Mouse (Mus musculus) midbrain, embryonic 16.5 days (tissue): ENCODE data around the gene Unk. TPM values are rescaled to one million over a fixed set of nuclear protein-coding genes. Genes with fewer than 3 reads are reported as not detected.
"Not testable (repeated sequence)": the region's sequence is repeated elsewhere in the genome, so short reads cannot be mapped to it uniquely, and the experiment has no call there.

Experiments
- ATAC-seq: fragments of 200-750 bp; cut with Nextera tagmentation; 2 replicates; pipeline ENCODE4 v1.8.0; 2017; ENCODE audit warnings: moderate TSS enrichment
- H3K27ac ChIP-seq: fragments of 300-500 bp; sonication (generic); 2 replicates; pipeline ENCODE4 v1.5.1; 2014; ENCODE audit warnings: mild to moderate bottlenecking, low read length, mixed read lengths
- H3K27me3 ChIP-seq: fragments of 300-500 bp; sonication (generic); 2 replicates; pipeline ENCODE4 v1.6.1; 2014; ENCODE audit warnings: low read depth, low read length, mixed read lengths; ENCODE audit not compliant: control insufficient read depth, insufficient read depth
- H3K36me3 ChIP-seq: fragments of 300-500 bp; sonication (generic); 2 replicates; pipeline ENCODE4 v1.6.1; 2014; ENCODE audit warnings: mild to moderate bottlenecking, low read length, moderate library complexity, mixed read lengths; ENCODE audit not compliant: control insufficient read depth, insufficient read depth
- H3K4me1 ChIP-seq: fragments of 300-500 bp; sonication (generic); 2 replicates; pipeline ENCODE4 v1.6.1; 2014; ENCODE audit warnings: mild to moderate bottlenecking, low read length, mixed read lengths; ENCODE audit not compliant: control insufficient read depth, insufficient read depth
- H3K4me2 ChIP-seq: fragments of 300-500 bp; sonication (generic); 2 replicates; pipeline ENCODE4 v1.6.1; 2014; ENCODE audit warnings: mild to moderate bottlenecking, low read length, mixed read lengths
- H3K4me3 ChIP-seq: fragments of 300-500 bp; sonication (generic); 2 replicates; pipeline ENCODE4 v1.5.1; 2014; ENCODE audit warnings: low read depth, mild to moderate bottlenecking, low read length, moderate library complexity, mixed read lengths
- H3K9ac ChIP-seq: fragments of 300-500 bp; sonication (generic); 2 replicates; pipeline ENCODE4 v1.6.1; 2014; ENCODE audit warnings: low read depth, low read length, mixed read lengths
- H3K9me3 ChIP-seq: fragments of 300-500 bp; sonication (generic); replicated peaks from 2 replicates; pipeline ENCODE4 v1.6.1; 2014; ENCODE audit warnings: mild to moderate bottlenecking, low read length, mixed read lengths; ENCODE audit not compliant: control insufficient read depth, poor library complexity, severe bottlenecking
- WGBS: fragments of 180-500 bp; shearing (Covaris S2); extraction: QIAGEN DNeasy Blood & Tissue Kit; methylation state at CpG from one replicate; pipeline ENCODE4 v1.1.7; 2014; 5-methylcytosine and 5-hydroxymethylcytosine counted together
- polyA plus RNA-seq: library from polyadenylated mRNA; unstranded; fragments of >200 nt; fragmentation: Nextera tagmentation; extraction: Ambion mirVana; gene quantifications from 2 replicates; pipeline ENCODE4 v1.2.1, GENCODE M21; 2015

The Unk gene
- polyA plus RNA-seq, 1 experiment from 2014 or later = 36.6 TPM

- H3K9ac ChIP-seq, H3K27me3 ChIP-seq, H3K36me3 ChIP-seq, H3K9me3 ChIP-seq, H3K4me2 ChIP-seq, ATAC-seq, H3K4me3 ChIP-seq, H3K27ac ChIP-seq: not testable (repeated sequence)
- 90% methylated on average over 4 of the region's 4 CpGs for WGBS
- peaks cover 17% of the 10 kb centered on the region for H3K4me1 ChIP-seq
Measured at GRCm38 (mm10) chr11:116018867-116019266, 11.3 kb upstream of the Unk start.

GRCm38 (mm10) chr11:116019360-116019791 lies 10.7 kb upstream of the Unk start:
- H3K36me3 ChIP-seq = peaks cover 6% of the 10 kb centered on the region; the same call in 1 of the 2 replicates
- H3K27me3 ChIP-seq = no peaks in the 10 kb centered on the region
- H3K9me3 ChIP-seq = no peaks in the 10 kb centered on the region
- H3K4me3 ChIP-seq = no peak overlapping the region
- WGBS = 58% methylated on average over 1 of the region's 1 CpGs
- H3K4me2 ChIP-seq = no peak overlapping the region
- no peak overlapping the region for H3K9ac ChIP-seq
- H3K27ac ChIP-seq = no peak overlapping the region
- peaks cover 17% of the 10 kb centered on the region for H3K4me1 ChIP-seq
- ATAC-seq = no peak

GRCm38 (mm10) chr11:116019976-116020411 lies 10.1 kb upstream of the Unk start:
- 78% methylated on average over 2 of the region's 2 CpGs for WGBS
- no peak overlapping the region for H3K27ac ChIP-seq

DNA sequence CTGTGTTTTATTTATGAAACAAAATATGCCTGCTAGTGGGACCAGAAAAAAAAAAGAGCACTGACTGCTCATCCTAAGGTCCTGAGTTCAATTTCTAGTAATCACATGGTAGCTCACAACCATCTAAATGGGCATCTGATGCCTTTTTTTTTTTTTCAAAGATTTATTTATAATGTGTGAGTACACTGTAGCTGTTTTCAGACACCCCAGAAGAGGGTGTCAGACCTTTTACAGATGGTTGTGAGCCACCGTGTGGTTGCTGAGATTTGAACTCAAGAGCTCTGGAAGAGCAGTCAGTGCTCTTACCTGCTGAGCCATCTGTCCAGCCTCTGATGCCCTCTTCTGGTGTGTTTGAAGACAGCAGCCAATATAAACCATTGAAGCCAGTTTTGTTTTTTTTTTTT lies 9.6 kb upstream of the Unk start:
- Histone ChIP-seq H3K36me3 (peaks cover 6% of the 10 kb centered on the region; the same call in 1 of the 2 replicates), H3K9me3 (no peaks in the 10 kb centered on the region), H3K4me2 (no peak overlapping the region), H3K27ac (no peak overlapping the region), H3K4me3 (no peak overlapping the region), H3K4me1 (peaks cover 17% of the 10 kb centered on the region), H3K9ac (no peak overlapping the region), H3K27me3 (no peaks in the 10 kb centered on the region)
- 69% methylated on average over 1 of the region's 1 CpGs for WGBS
- ATAC-seq = no peak

More at GRCm38 (mm10) chr11:116019976-116020411, 10.1 kb upstream of the Unk start:
- no peak for ATAC-seq
- H3K4me3 ChIP-seq = no peak overlapping the region
- H3K9ac ChIP-seq = no peak overlapping the region
- peaks cover 17% of the 10 kb centered on the region for H3K4me1 ChIP-seq
- no peak overlapping the region for H3K4me2 ChIP-seq
- no peaks in the 10 kb centered on the region for H3K27me3 ChIP-seq
- H3K36me3 ChIP-seq = peaks cover 6% of the 10 kb centered on the region; the same call in 1 of the 2 replicates
- H3K9me3 ChIP-seq = no peaks in the 10 kb centered on the region

- no peak for ATAC-seq
- Histone ChIP-seq H3K4me1 (peaks cover 17% of the 10 kb centered on the region), H3K9ac (no peak overlapping the region), H3K27me3 (no peaks in the 10 kb centered on the region), H3K4me2 (peak overlapping the region; percentile 87), H3K9me3 (no peaks in the 10 kb centered on the region), H3K27ac (0 out of 2 replicates have a peak overlapping the region, but pooled peaks have one; percentile 7), H3K36me3 (peaks cover 6% of the 10 kb centered on the region; the same call in 1 of the 2 replicates), H3K4me3 (peak overlapping the region; percentile 20)
- WGBS = 81% methylated on average over 6 of the region's 6 CpGs
Measured at GRCm38 (mm10) chr11:116021328-116022220, 8.5 kb upstream of the Unk start.

DNA sequence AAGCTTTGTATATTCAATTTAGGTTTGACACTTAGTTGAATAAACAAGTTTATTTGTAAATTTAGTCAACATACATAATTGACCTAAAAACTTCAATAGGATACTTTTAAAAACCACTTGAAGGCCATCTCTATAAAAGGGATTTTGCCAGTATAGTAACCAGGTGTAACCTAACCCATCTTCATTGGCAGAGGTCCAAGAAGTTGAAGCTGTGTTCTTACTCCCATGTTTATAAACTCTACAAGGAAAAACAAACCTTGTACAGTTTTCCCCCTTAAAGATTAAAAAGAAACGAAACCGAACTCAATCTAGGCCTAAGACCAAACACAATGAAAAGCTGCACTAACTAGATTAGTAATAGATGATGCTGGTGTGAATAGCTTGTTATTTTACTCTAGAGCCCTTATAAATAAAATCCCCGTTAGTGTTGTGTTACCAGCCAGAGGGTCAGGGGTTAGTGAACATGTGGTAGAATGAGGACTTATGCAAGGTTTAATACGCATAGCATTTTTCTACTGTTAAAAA lies 7.8 kb upstream of the Unk start:
- no peak overlapping the region for H3K27ac ChIP-seq
- no peaks in the 10 kb centered on the region for H3K27me3 ChIP-seq
- ATAC-seq = no peak
- H3K4me2 ChIP-seq = peak overlapping the region; percentile 87
- 57% methylated on average over 4 of the region's 4 CpGs for WGBS
- H3K4me1 ChIP-seq = peaks cover 17% of the 10 kb centered on the region
- no peaks in the 10 kb centered on the region for H3K9me3 ChIP-seq
- H3K36me3 ChIP-seq = peaks cover 6% of the 10 kb centered on the region; the same call in 1 of the 2 replicates
- H3K9ac ChIP-seq = peak overlapping the region; percentile 46
- peak overlapping the region; percentile 42 for H3K4me3 ChIP-seq

- not testable (repeated sequence) for H3K36me3 ChIP-seq, H3K27me3 ChIP-seq, ATAC-seq, H3K9me3 ChIP-seq
- H3K4me2 ChIP-seq = peak overlapping the region; percentile 46
- peak overlapping the region; percentile 97 for H3K4me3 ChIP-seq
- peak overlapping the region; percentile 100 for H3K27ac ChIP-seq
- peaks cover 17% of the 10 kb centered on the region for H3K4me1 ChIP-seq
- 5% methylated on average over 18 of the region's 18 CpGs for WGBS
- peak overlapping the region; percentile 100 for H3K9ac ChIP-seq
Measured at GRCm38 (mm10) chr11:116023074-116023770, 6.9 kb upstream of the Unk start.

DNA sequence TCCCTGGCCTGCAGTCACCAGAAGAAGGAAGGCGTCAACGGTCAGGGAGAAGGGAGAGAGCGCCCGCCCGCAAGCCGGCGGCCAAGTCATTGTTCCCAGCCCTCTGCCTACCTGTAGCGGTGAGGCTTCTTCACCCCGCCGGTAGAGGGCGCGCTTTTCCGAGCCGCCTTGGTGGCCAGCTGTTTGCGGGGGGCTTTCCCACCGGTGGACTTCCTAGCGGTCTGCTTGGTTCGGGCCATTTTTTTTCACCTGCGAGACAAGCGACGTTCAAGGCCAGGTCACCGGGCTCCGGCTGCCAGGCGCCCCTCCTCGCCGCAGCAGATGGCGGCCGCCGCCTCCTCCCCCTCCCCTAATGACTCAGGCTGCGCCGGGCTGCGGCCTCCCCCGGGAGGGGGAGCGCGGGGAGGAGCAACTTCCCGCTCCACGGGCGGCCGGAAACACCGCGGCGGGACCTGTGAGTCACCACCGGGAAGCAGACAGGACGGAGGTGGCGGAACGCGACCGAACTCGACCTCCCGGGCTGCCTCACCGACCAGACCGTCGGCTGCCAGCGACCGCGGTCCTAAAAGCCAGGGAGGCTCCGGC lies 6.3 kb upstream of the Unk start:
- Histone ChIP-seq H3K36me3 (peaks cover 6% of the 10 kb centered on the region; the same call in 1 of the 2 replicates), H3K4me2 (peak overlapping the region; percentile 46), H3K4me3 (peak overlapping the region; percentile 97), H3K27ac (peak overlapping the region; percentile 100), H3K27me3 (no peaks in the 10 kb centered on the region), H3K4me1 (peaks cover 17% of the 10 kb centered on the region), H3K9ac (peak overlapping the region; percentile 100), H3K9me3 (no peaks in the 10 kb centered on the region)
- peak; percentile 70 for ATAC-seq
- under 1% methylated on average over 48 of the region's 57 CpGs for WGBS
